Mouse (Mus musculus) G1E (cell line): ENCODE results near the gene Arfrp1. TPM values are rescaled to one million over a fixed set of nuclear protein-coding genes. Genes with fewer than 3 reads are reported as not detected.

ENCODE experiments used
- ATAC-seq: 2 replicates; pipeline ENCODE4 v1.8.0; 2016; ENCODE audit warnings: mild to moderate bottlenecking; ENCODE audit not compliant: insufficient number of reproducible peaks, poor library complexity, low FRiP score, severe bottlenecking; ENCODE audit errors: extremely low read depth
- DNase-seq: peaks from one replicate; pipeline ENCODE4 v3.0.0; 2012; ENCODE audit warnings: low spot score
- H3K27me3 ChIP-seq: 2 replicates; pipeline ENCODE4 v1.6.1; 2012; ENCODE audit warnings: mild to moderate bottlenecking, low read length, inconsistent platforms; ENCODE audit not compliant: insufficient read depth
- H3K36me3 ChIP-seq: replicated peaks from 2 replicates; pipeline ENCODE3; 2012; ENCODE audit warnings: mild to moderate bottlenecking, inconsistent platforms
- H3K4me1 ChIP-seq: 2 replicates; pipeline ENCODE4 v1.6.1; 2012; ENCODE audit warnings: low read depth, low read length, inconsistent platforms, mixed read lengths; ENCODE audit not compliant: insufficient read depth
- H3K4me3 ChIP-seq: 2 replicates; pipeline ENCODE4 v1.5.1; 2012; ENCODE audit warnings: low read depth, mild to moderate bottlenecking, inconsistent platforms, low read length, moderate library complexity, mixed read lengths
- H3K9me3 ChIP-seq: replicated peaks from 2 replicates; pipeline ENCODE4 v1.6.1; 2012; ENCODE audit warnings: inconsistent platforms
- CTCF ChIP-seq: IDR thresholded peaks from 2 replicates; pipeline ENCODE4 v1.5.1; 2012; ENCODE audit warnings: low read depth, low read length, inconsistent platforms, mixed read lengths
- GATA1 ChIP-seq: IDR thresholded peaks from 2 replicates; pipeline ENCODE4 v1.6.1; 2012; ENCODE audit warnings: borderline replicate concordance, low read length, inconsistent platforms, mixed read lengths
- GATA2 ChIP-seq: IDR thresholded peaks from 2 replicates; pipeline ENCODE4 v1.6.1; 2012; ENCODE audit warnings: low read depth, low read length, inconsistent platforms, borderline replicate concordance
- POLR2AphosphoS5 ChIP-seq: IDR thresholded peaks from 2 replicates; pipeline ENCODE4 v1.6.1; 2012; ENCODE audit warnings: low read depth, low read length, inconsistent platforms; ENCODE audit not compliant: insufficient replicate concordance
- TAL1 ChIP-seq: conservative IDR thresholded peaks from 2 replicates; pipeline ENCODE4 v1.6.1; 2012; ENCODE audit warnings: low read depth, low read length, inconsistent platforms, mixed read lengths
- polyA plus RNA-seq: library from polyadenylated mRNA; stranded (reverse); fragments of >175 nt; gene quantifications from 2 replicates; pipeline ENCODE4 v1.2.3, GENCODE M21; 2012
- total RNA-seq, 2 experiments: library from RNA; stranded (forward) in 1 of 2; stranded (reverse) in 1 of 2; fragments of 200-1000 nt in 1 of 2; fragments of >200 nt in 1 of 2; fragmentation: Nextera tagmentation in 1 of 2; gene quantifications; 2 replicates each; pipeline ENCODE4 v1.2.3; 2014 to 2017

Arfrp1 gene
- total RNA-seq (2014; fragmentation: Nextera tagmentation): 32.8 and 35.0 TPM in 2 replicates
- 28.5 and 32.1 TPM in 2 replicates for total RNA-seq (2017)
- 17.5 and 25.0 TPM in 2 replicates for polyA plus RNA-seq

DNA sequence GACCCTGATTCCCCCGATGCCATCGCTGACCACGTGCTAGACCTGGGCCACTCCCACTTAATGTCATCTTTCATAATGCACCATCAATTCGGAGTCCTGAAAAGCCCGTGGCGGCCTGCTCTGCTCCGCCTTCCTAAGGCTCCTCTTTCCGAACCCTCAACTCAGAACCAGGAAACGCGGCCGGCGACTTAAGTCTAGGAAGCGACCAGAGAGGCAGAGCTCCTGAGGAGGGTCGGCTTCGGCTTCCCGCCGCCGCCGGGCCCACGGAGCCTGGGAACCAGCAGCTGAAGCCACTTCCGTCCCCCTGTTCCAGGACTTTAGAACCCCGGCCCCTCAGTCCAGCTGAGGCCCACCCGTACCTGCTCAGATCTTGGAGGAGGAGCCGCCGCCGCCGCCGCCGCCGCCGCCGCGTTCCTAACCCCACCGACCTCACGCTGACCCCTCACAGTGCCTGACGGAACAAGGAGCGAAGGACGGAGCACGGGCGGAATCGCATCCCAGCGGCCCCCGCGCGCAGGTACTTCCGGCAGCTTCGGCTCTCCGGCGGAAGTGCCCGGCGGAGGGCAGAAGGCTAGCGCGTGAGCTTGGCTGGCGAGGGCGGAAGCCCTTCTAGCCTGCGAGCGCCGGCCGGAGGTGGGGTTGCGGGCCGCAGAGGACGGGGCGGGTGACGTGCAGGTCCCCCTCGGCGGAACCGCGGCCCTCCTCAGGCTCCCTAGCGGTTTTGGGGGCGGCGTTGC, at the start of gene Arfrp1, which contains the start of gene Zgpat:
Arfrp1 (minus strand) TSS at position 545 of the 737 bp plus-strand sequence.
Zgpat (plus strand) TSS at position 69 of the 737 bp plus-strand sequence.
- peak; percentile 92 for DNase-seq
- TF ChIP-seq GATA1: no peak
- no peak for TF ChIP-seq TAL1
- TF ChIP-seq CTCF: no peak
- no peak for TF ChIP-seq GATA2
- no peak for TF ChIP-seq POLR2AphosphoS5
- peak; percentile 61 for ATAC-seq
- Histone ChIP-seq H3K36me3 (peaks cover 67% of the 10 kb centered on the region), H3K9me3 (no peaks in the 10 kb centered on the region), H3K4me3 (peak within 1 kb of the TSS; percentile 96), H3K4me1 (peaks cover 52% of the 10 kb centered on the region), H3K27me3 (no peaks in the 10 kb centered on the region)

- no peak for DNase-seq
- ATAC-seq: no peak
- peaks cover 18% of the 10 kb centered on the region for H3K4me1 ChIP-seq
- H3K4me3 ChIP-seq: no peak overlapping the region
- no peak for TF ChIP-seq GATA1
- TF ChIP-seq GATA2: no peak
- no peak for TF ChIP-seq TAL1
- TF ChIP-seq POLR2AphosphoS5: no peak
- TF ChIP-seq CTCF: no peak
- no peaks in the 10 kb centered on the region for H3K36me3 ChIP-seq
- peaks cover 8% of the 10 kb centered on the region for H3K27me3 ChIP-seq
- H3K9me3 ChIP-seq: no peaks in the 10 kb centered on the region
Observed at GRCm38 (mm10) chr2:181413141-181413540, 47.9 kb upstream of the Arfrp1 start.

DNA sequence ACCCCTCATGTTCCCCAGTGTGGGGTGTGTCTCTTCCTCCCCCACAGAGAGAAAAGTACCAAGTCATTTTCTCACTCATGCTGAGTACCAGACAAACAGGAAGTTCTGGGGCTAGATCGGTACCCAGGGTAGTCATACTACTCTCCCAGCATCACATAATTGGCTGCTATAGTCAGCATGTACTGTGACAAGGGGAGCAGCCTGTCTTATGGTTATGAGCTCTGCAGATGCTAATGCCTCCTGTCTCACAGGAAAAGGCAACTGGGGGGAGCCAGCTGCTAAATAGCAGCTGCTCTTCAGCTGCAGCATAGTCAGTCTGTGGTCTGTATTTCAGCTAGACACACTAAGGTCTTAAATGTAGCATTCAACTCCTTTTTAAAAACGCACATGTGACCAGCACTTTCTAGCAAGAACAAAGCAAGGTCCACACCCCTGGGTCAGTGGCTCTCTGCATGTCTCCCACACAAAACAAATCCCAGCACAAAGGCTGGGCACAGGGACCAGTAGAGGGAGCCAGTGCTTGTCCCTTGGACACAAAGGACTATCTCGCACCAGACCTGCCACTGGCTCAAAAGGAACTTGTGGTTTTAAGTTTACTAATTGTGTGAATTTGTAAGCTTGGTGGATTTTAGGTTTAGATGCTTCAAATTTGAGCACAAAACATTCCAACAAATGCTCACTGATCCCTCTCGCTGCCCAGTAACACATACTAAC, 45.7 kb upstream of the Arfrp1 start:
- H3K36me3 ChIP-seq: no peaks in the 10 kb centered on the region
- peaks cover 5% of the 10 kb centered on the region for H3K27me3 ChIP-seq
- H3K9me3 ChIP-seq: no peaks in the 10 kb centered on the region
- DNase-seq (peak; percentile 52), ATAC-seq (peak; percentile 49; the same call in 1 of the 2 replicates)
- peaks cover 18% of the 10 kb centered on the region for H3K4me1 ChIP-seq
- TF ChIP-seq TAL1 (no peak), CTCF (peak; percentile 28; the same call in 1 of the 2 replicates), GATA2 (no peak), POLR2AphosphoS5 (no peak)
- no peak overlapping the region for H3K4me3 ChIP-seq

DNA sequence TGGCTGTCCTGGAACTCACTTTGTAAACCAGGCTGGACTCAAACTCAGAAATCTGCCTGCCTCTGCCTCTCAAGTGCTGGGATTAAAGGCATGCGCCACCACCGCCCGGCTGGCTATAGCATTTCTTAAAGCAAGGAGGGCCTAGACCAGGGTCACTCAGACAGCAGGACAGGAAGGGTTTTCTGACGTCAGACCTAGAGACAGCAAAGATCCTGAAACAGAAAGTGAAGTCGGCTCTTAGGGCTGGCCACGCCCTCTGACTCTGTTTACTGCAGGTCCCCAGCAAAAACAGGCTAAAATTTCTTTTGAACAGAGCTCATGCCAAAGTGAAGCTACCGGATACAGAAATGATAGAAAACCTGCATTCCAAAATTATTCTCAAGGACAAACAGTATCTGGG, 44.4 kb upstream of the Arfrp1 start:
- ATAC-seq (0 out of 2 replicates have a peak, but pooled peaks have one; percentile 34), DNase-seq (peak; percentile 33)
- no peaks in the 10 kb centered on the region for H3K36me3 ChIP-seq
- no peak overlapping the region; the same call in 1 of the 2 replicates for H3K4me3 ChIP-seq
- H3K27me3 ChIP-seq: peaks cover 2% of the 10 kb centered on the region; the same call in 1 of the 2 replicates
- no peaks in the 10 kb centered on the region for H3K9me3 ChIP-seq
- H3K4me1 ChIP-seq: peaks cover 18% of the 10 kb centered on the region
- TF ChIP-seq TAL1 (no peak), GATA1 (no peak), POLR2AphosphoS5 (no peak), GATA2 (no peak), CTCF (no peak)

- ATAC-seq (no peak), DNase-seq (no peak)
- H3K4me3 ChIP-seq: no peak overlapping the region
- no peak for TF ChIP-seq GATA2
- no peaks in the 10 kb centered on the region for H3K9me3 ChIP-seq
- H3K4me1 ChIP-seq: no peaks in the 10 kb centered on the region
- H3K27me3 ChIP-seq: peaks cover 15% of the 10 kb centered on the region; the same call in 1 of the 2 replicates
- no peaks in the 10 kb centered on the region for H3K36me3 ChIP-seq
Observed at GRCm38 (mm10) chr2:181403722-181404121, 38.5 kb upstream of the Arfrp1 start.

DNA sequence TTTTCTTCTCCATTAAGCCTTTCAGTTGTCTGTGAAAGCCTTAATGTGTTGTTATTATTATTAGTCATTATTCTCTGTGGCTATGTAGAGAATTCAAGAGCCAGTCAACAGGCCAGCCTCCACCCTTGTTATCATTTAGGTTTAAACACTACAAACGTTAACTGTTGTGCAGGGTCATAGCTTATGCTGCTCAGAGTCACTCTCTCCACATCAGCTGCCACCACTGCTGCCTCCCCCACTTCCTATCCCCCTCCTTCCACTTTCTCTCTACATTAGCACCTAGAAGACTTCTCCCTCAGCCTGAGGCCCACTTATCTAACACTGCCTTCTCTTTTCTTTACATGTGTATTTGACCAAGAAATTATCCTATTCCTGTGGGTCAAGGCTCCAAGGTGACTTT, 36.3 kb upstream of the Arfrp1 start:
- H3K4me1 ChIP-seq: no peaks in the 10 kb centered on the region
- no peak for ATAC-seq
- no peak overlapping the region for H3K4me3 ChIP-seq

More for the DNA sequence above, 36.3 kb upstream of the Arfrp1 start:
- no peak for DNase-seq
- Histone ChIP-seq H3K27me3 (peaks cover 19% of the 10 kb centered on the region; the same call in 1 of the 2 replicates), H3K9me3 (no peaks in the 10 kb centered on the region), H3K36me3 (no peaks in the 10 kb centered on the region)
- TF ChIP-seq POLR2AphosphoS5 (no peak), TAL1 (no peak), GATA2 (no peak), GATA1 (no peak), CTCF (no peak)
